Mouse (Mus musculus) heart, adult 2 months (tissue): ENCODE data around the gene Drd4.

Experiments
- CTCF ChIP-seq: fragments of 200-600 bp; IDR thresholded peaks from 2 replicates; pipeline ENCODE4 v1.8.1; 2022; ENCODE audit warnings: antibody characterized with exemption, mild to moderate bottlenecking, moderate library complexity
- POLR2A ChIP-seq: fragments of 200-500 bp; IDR thresholded peaks from 2 replicates; pipeline ENCODE4 v1.6.1; 2011; ENCODE audit warnings: mild to moderate bottlenecking, low read depth, low read length, control low read depth; ENCODE audit not compliant: insufficient read depth

- TF ChIP-seq CTCF (no peak), POLR2A (no peak)
Measured at GRCm38 (mm10) chr7:141277701-141278678, 13.8 kb upstream of the Drd4 start.
